8 mouse cellular contexts compared by ENCODE assay signal in genomic region chr2:165778927-165779326, GRCm38 (mm10).
A peak's percentile ranks its signal among the peaks of the same experiment; 100 is the strongest.
DNase-seq lines count a peak whose midpoint lies in the region; ATAC-seq lines count a peak whose summit lies in the region.

No protein-coding gene starts in this region.

- no peaks in the 10 kb centered on the region for H3K9me3 ChIP-seq in hindbrain, embryonic 16.5 days (ENCODE audit: control insufficient read depth, low read length)

- H3K27ac ChIP-seq in hindbrain, embryonic 16.5 days (ENCODE audit: low read depth, low read length): peak overlapping the region; percentile 0; the same call in 1 of the 2 replicates

- H3K4me2 ChIP-seq in hindbrain, embryonic 16.5 days (ENCODE audit: low read length): no peak overlapping the region

- ATAC-seq in hindbrain, embryonic 16.5 days: peak; percentile 73
- peak; percentile 76 for ATAC-seq in megakaryocyte-erythroid progenitor cell, adult 5-6 weeks (replicated peaks; ENCODE audit: low FRiP score, low TSS enrichment, poor library complexity, severe bottlenecking)

- DNase-seq in WW6 (ENCODE audit: low read depth, low spot score): peak; percentile 45
- peak; percentile 80 for DNase-seq in cerebellum, adult 9-11 months
- DNase-seq in frontal cortex, adult 2 months (ENCODE audit: extremely low spot score in 1 of 2, low spot score in 1 of 2): peak; percentile 77 to 92
- DNase-seq in layer of hippocampus, postnatal 36 days: peak; percentile 74 to 80
- peak; percentile 90 to 91 for DNase-seq in right cerebral cortex, postnatal 10 days (ENCODE audit: low spot score in 2 of 2)
- DNase-seq in yolk sac, embryonic 10.5 days (ENCODE audit: low spot score): peak; percentile 50

- no peaks in the 10 kb centered on the region for H3K4me1 ChIP-seq in hindbrain, embryonic 16.5 days (ENCODE audit: control insufficient read depth, insufficient read depth, low read depth, low read length)

- peaks cover 7% of the 10 kb centered on the region for H3K36me3 ChIP-seq in hindbrain, embryonic 16.5 days (ENCODE audit: control insufficient read depth, insufficient read depth, low read length)

- no peak overlapping the region for H3K9ac ChIP-seq in hindbrain, embryonic 16.5 days (ENCODE audit: low read depth, low read length)

- 25% methylated on average over 6 of the region's 6 CpGs for WGBS in hindbrain, embryonic 16.5 days

- no peak overlapping the region for H3K4me3 ChIP-seq in hindbrain, embryonic 16.5 days (ENCODE audit: low read length)

- H3K27me3 ChIP-seq in hindbrain, embryonic 16.5 days (replicated peaks; ENCODE audit: control insufficient read depth, insufficient read depth, low read length): no peaks in the 10 kb centered on the region
